ENCODE assay signal across 8 mouse cellular contexts in genomic region chr5:123144746-123145590, GRCm38 (mm10). TPM values are rescaled to one million over a fixed set of nuclear protein-coding genes. Genes with fewer than 3 reads are reported as not detected.
DNase-seq lines count a peak whose midpoint lies in the region; ATAC-seq and TF ChIP-seq lines count a peak whose summit lies in the region.

No protein-coding gene starts in this region.

- TF ChIP-seq POLR2A in MEL (IDR thresholded peaks at IDR 0.05; ENCODE audit: control insufficient read depth in 1 of 2, insufficient read depth in 1 of 2, low read depth in 1 of 2, low read length in 2 of 2, poor library complexity in 1 of 2) = no peak

- peaks cover 48% of the 10 kb centered on the region for H3K4me1 ChIP-seq in heart, embryonic 12.5 days (replicated peaks)
- H3K4me1 ChIP-seq in MEL (ENCODE audit: control insufficient read depth in 1 of 2, insufficient read depth in 2 of 2, low read length in 2 of 2) = peaks cover 0 to 10% of the 10 kb centered on the region in 2 experiments; a peak in 3 of 4 replicates
- peaks cover 68% of the 10 kb centered on the region for H3K4me1 ChIP-seq in hindbrain, embryonic 13.5 days (replicated peaks)

- TF ChIP-seq CTCF in MEL (IDR thresholded peaks at IDR 0.05 in 2 of 3, conservative IDR thresholded peaks at IDR 0.05 in 1 of 3; ENCODE audit: control insufficient read depth in 1 of 3, insufficient read depth in 1 of 3, low read depth in 2 of 3, low read length in 3 of 3, poor library complexity in 1 of 3, severe bottlenecking in 1 of 3) = no peak

- peak overlapping the region; percentile 94 for H3K4me3 ChIP-seq in heart, embryonic 12.5 days
- peak overlapping the region; percentile 73 to 93 for H3K4me3 ChIP-seq in MEL (ENCODE audit: control insufficient read depth in 1 of 2, insufficient read depth in 1 of 2, low read depth in 2 of 2, low read length in 2 of 2)
- H3K4me3 ChIP-seq in hindbrain, embryonic 13.5 days = peak overlapping the region; percentile 76

- peak overlapping the region; percentile 100 for H3K9ac ChIP-seq in heart, embryonic 12.5 days
- peak overlapping the region; percentile 8; the same call in 1 of the 2 replicates for H3K9ac ChIP-seq in MEL (ENCODE audit: control insufficient read depth, low read depth, low read length, poor library complexity, severe bottlenecking)
- peak overlapping the region; percentile 100 for H3K9ac ChIP-seq in hindbrain, embryonic 13.5 days

- TF ChIP-seq EP300 in MEL (IDR thresholded peaks at IDR 0.05; ENCODE audit: low read depth in 1 of 2, low read length in 2 of 2) = no peak

- peaks cover 73% of the 10 kb centered on the region for H3K79me2 ChIP-seq in MEL (ENCODE audit: control insufficient read depth, insufficient read depth, low read length, poor library complexity)

- H3K4me2 ChIP-seq in heart, embryonic 12.5 days = peak overlapping the region; percentile 99
- peak overlapping the region; percentile 100 for H3K4me2 ChIP-seq in hindbrain, embryonic 13.5 days

- TF ChIP-seq RAD21 in MEL (IDR thresholded peaks at IDR 0.05; ENCODE audit: low read depth, low read length) = no peak

- no peaks in the 10 kb centered on the region for H3K9me3 ChIP-seq in heart, embryonic 12.5 days (replicated peaks)
- H3K9me3 ChIP-seq in MEL (replicated peaks; ENCODE audit: insufficient read depth, low read length) = no peaks in the 10 kb centered on the region
- H3K9me3 ChIP-seq in hindbrain, embryonic 13.5 days = no peaks in the 10 kb centered on the region

- 42% methylated on average over 20 of the region's 20 CpGs for WGBS in heart, embryonic 12.5 days
- WGBS in hindbrain, embryonic 13.5 days = 36% methylated on average over 20 of the region's 20 CpGs

- H3K27ac ChIP-seq in heart, embryonic 12.5 days (ENCODE audit: poor library complexity, severe bottlenecking) = 0 out of 2 replicates have a peak overlapping the region, but pooled peaks have one; percentile 15
- H3K27ac ChIP-seq in MEL (ENCODE audit: control insufficient read depth, low read depth, low read length) = no peak overlapping the region
- H3K27ac ChIP-seq in hindbrain, embryonic 13.5 days = no peak overlapping the region

- no peak for DNase-seq in heart, adult 9 months (ENCODE audit: low spot score in 2 of 2)
- peak; percentile 42 for DNase-seq in MEL (ENCODE audit: low read depth, low spot score)
- DNase-seq in lung, postnatal 36 days = peak; percentile 45
- DNase-seq in yolk sac, embryonic 10.5 days (ENCODE audit: low spot score) = peak; percentile 55
- DNase-seq in layer of hippocampus, postnatal 36 days = no peak
- DNase-seq in right cerebral cortex, postnatal 4 days = no peak

- peaks cover 46% of the 10 kb centered on the region for H3K36me3 ChIP-seq in heart, embryonic 12.5 days
- H3K36me3 ChIP-seq in MEL (ENCODE audit: control insufficient read depth in 1 of 2, insufficient read depth in 2 of 2, low read length in 2 of 2) = peaks cover 2 to 11% of the 10 kb centered on the region in 2 experiments; a peak in 3 of 4 replicates
- peaks cover 31% of the 10 kb centered on the region for H3K36me3 ChIP-seq in hindbrain, embryonic 13.5 days

- ATAC-seq in heart, embryonic 12.5 days (ENCODE audit: insufficient number of reproducible peaks, low FRiP score) = no peak
- ATAC-seq in hindbrain, embryonic 13.5 days (ENCODE audit: low FRiP score) = no peak

- no peaks in the 10 kb centered on the region for H3K27me3 ChIP-seq in heart, embryonic 12.5 days (replicated peaks)
- no peaks in the 10 kb centered on the region for H3K27me3 ChIP-seq in MEL (ENCODE audit: control insufficient read depth in 1 of 2, insufficient read depth in 2 of 2, low read length in 2 of 2)
- no peaks in the 10 kb centered on the region for H3K27me3 ChIP-seq in hindbrain, embryonic 13.5 days

TF ChIP-seq in MEL, 35 proteins besides CTCF, POLR2A, EP300 and RAD21:
- peak; percentile 63 for TF ChIP-seq GATA1 (IDR thresholded peaks at IDR 0.05; ENCODE audit: low read depth, low read length)
- no peak for TF ChIP-seq TBP (IDR thresholded peaks at IDR 0.05; ENCODE audit: low read depth, low read length)
- no peak for TF ChIP-seq ZC3H11A (IDR thresholded peaks at IDR 0.05; ENCODE audit: low read depth, low read length)
- TF ChIP-seq ETS1 (IDR thresholded peaks at IDR 0.05; ENCODE audit: low read depth, low read length) = 0 out of 2 replicates have a peak, but pooled peaks have one; percentile 47
- TF ChIP-seq RCOR1 (IDR thresholded peaks at IDR 0.05; ENCODE audit: low read depth, low read length) = peak; percentile 61
- TF ChIP-seq ZNF384 (IDR thresholded peaks at IDR 0.05; ENCODE audit: low read depth, low read length) = no peak
TF ChIP-seq in MEL: peak in this region for 3.

RNA-seq across cellular contexts. Expression of gene Setd1b, which starts 3.0 kb away (rescaled TPM):
- polyA plus RNA-seq in heart, embryonic 12.5 days (2016; fragmentation: Nextera tagmentation; extraction: Ambion mirVana) = 7.4 and 8.1 TPM in 2 replicates
- total RNA-seq in MEL (2012; rRNA removed) = 3.0 and 4.1 TPM in 2 replicates
- polyA plus RNA-seq in MEL (2012; ENCODE audit: insufficient read depth in 1 of 2, insufficient read length in 2 of 2, low read depth in 1 of 2, low replicate concordance in 2 of 2, missing spikeins in 1 of 2) = 10 to 100 TPM in 1 of 2 experiments, not detected in 1; 23.5 TPM
- 12.9 and 13.1 TPM in 2 replicates for polyA plus RNA-seq in hindbrain, embryonic 13.5 days (2015; fragmentation: Nextera tagmentation; extraction: Ambion mirVana)
- total RNA-seq in layer of hippocampus, postnatal 36 days (2021) = 10 to 100 TPM; 31.4 to 36.2 TPM

RNA-seq across cellular contexts. Expression of gene Rhof, which starts 12.5 kb away (rescaled TPM):
- polyA plus RNA-seq in heart, embryonic 12.5 days (2016; fragmentation: Nextera tagmentation; extraction: Ambion mirVana) = 1.0 and 1.3 TPM in 2 replicates
- 2.5 and 4.1 TPM in 2 replicates for total RNA-seq in MEL (2012; rRNA removed)
- 10 to 100 TPM in 1 of 2 experiments, not detected in 1; 10.4 TPM for polyA plus RNA-seq in MEL (2012; ENCODE audit: insufficient read depth in 1 of 2, insufficient read length in 2 of 2, low read depth in 1 of 2, low replicate concordance in 2 of 2, missing spikeins in 1 of 2)
- polyA plus RNA-seq in hindbrain, embryonic 13.5 days (2015; fragmentation: Nextera tagmentation; extraction: Ambion mirVana) = 5.1 and 5.8 TPM in 2 replicates
- 10 to 100 TPM; 43.0 to 48.0 TPM for total RNA-seq in layer of hippocampus, postnatal 36 days (2021)

RNA-seq across cellular contexts. Expression of gene Psmd9, which starts 24.2 kb away (rescaled TPM):
- 58.5 and 58.6 TPM in 2 replicates for polyA plus RNA-seq in heart, embryonic 12.5 days (2016; fragmentation: Nextera tagmentation; extraction: Ambion mirVana)
- 28.4 and 32.0 TPM in 2 replicates for total RNA-seq in MEL (2012; rRNA removed)
- 10 to 100 TPM in 1 of 2 experiments, not detected in 1; 54.6 TPM for polyA plus RNA-seq in MEL (2012; ENCODE audit: insufficient read depth in 1 of 2, insufficient read length in 2 of 2, low read depth in 1 of 2, low replicate concordance in 2 of 2, missing spikeins in 1 of 2)
- 76.0 and 79.3 TPM in 2 replicates for polyA plus RNA-seq in hindbrain, embryonic 13.5 days (2015; fragmentation: Nextera tagmentation; extraction: Ambion mirVana)
- total RNA-seq in layer of hippocampus, postnatal 36 days (2021) = 10 to 100 TPM; 28.2 to 30.8 TPM

RNA-seq across cellular contexts. Expression of gene Hpd, which starts 37.6 kb away (rescaled TPM):
- polyA plus RNA-seq in heart, embryonic 12.5 days (2016; fragmentation: Nextera tagmentation; extraction: Ambion mirVana) = not detected in 2 replicates
- total RNA-seq in MEL (2012; rRNA removed) = not detected in 2 replicates
- polyA plus RNA-seq in MEL (2012; ENCODE audit: insufficient read depth in 1 of 2, insufficient read length in 2 of 2, low read depth in 1 of 2, low replicate concordance in 2 of 2, missing spikeins in 1 of 2) = not detected
- polyA plus RNA-seq in hindbrain, embryonic 13.5 days (2015; fragmentation: Nextera tagmentation; extraction: Ambion mirVana) = not detected in 2 replicates
- total RNA-seq in layer of hippocampus, postnatal 36 days (2021) = not detected

Comparison
In these comparisons a context has a peak if more than half of its experiments do, and no peak if none do; other contexts are left out.
1. H3K9ac ChIP-seq: peak in every context shown above with its lines; median percentile 100 in heart, embryonic 12.5 days; 100 in hindbrain, embryonic 13.5 days; 8 in MEL.
2. DNase-seq: peak in MEL (single experiment), lung, postnatal 36 days (single experiment) and yolk sac, embryonic 10.5 days (single experiment); none in heart, adult 9 months (0 of 2), layer of hippocampus, postnatal 36 days (0 of 2) and right cerebral cortex, postnatal 4 days (single experiment).
3. Peak in every context shown above with its lines, with median percentiles within 50 percentile points of each other: H3K4me3 ChIP-seq.